Mouse (Mus musculus) neutrophil, adult 5-6 weeks (primary cell): ENCODE results near the gene Tspan12. TPM values are rescaled to one million over a fixed set of nuclear protein-coding genes. Genes with fewer than 3 reads are reported as not detected.
"Not testable (repeated sequence)": the region's sequence is repeated elsewhere in the genome, so short reads cannot be mapped to it uniquely, and the experiment has no call there.

Source experiments
- ATAC-seq: fragments of 151-379, 151-347 bp; 2 replicates; pipeline ENCODE4 v1.8.0; 2017; ENCODE audit warnings: mild to moderate bottlenecking, moderate TSS enrichment; ENCODE audit not compliant: insufficient number of reproducible peaks, poor library complexity, low FRiP score, severe bottlenecking; ENCODE audit errors: extremely low read depth
- total RNA-seq: library from RNA; stranded (forward); fragments of 200-1000 nt; gene quantifications from 2 replicates; pipeline ENCODE4 v1.2.3, GENCODE M21; 2017

The Tspan12 gene
- total RNA-seq: not detected in 2 replicates

DNA sequence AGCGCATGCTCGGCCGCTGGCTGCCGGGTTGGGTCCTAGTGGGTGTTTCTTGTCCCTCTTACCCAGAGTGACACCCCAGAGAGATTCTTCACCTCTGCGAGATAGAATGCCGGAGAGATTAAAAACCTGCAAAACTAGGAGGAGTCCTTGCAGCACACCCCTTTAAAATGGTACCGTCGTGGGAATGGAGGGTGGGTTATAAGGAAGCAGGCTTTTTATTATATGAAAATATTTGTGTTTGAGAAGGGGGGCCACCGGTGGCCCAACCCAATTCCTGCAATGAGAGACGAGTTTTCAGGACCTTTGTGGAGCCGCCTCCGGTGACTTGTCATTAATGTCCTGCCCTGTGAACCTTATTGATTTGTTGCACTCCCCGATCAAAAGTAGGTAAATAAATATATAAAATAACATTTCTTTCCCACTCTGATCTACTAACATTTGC lies at the start of gene Tspan12:
Gene Tspan12, minus strand, starts transcription at position 172 of the 442 bp plus-strand sequence.
- no peak for ATAC-seq

DNA sequence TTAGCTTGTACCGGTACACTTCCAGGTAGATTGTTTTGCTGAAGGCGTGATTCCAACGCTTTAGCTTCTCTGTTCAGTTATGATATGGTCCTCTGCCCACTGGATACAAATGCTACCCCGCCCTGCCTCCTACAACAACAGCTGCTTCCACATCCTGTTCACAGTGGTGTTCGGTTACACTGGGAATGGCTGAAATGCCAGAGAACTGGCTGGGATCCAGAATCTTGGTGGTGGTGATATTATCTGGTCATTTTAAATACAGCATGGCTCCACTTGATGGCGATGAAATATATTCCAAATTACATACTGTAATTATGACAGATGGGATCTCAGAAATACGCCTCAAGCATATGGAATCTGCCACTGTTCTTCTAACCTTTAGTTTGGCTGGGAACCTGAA lies 42.1 kb upstream of the Tspan12 start:
- ATAC-seq: no peak

DNA sequence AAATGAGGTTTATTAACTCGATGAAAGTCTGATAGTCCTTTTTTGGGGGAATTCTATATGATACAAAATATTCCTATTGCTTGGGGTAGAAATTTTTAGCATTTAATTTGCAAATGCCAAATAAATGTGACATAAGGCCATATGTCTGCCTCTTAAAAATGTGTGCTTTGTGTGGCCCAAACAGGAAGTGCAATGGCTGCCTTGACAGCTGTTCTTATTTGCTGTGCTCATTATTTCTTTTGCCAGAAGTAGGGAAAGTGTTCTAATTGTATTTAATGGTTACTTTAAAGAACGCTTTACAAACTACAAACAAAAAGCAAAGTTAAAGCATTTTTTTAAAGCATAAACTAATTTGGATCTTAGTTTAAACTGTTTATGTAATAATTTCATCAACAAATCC lies 36.8 kb upstream of the Tspan12 start:
- no peak for ATAC-seq

GRCm38 (mm10) chr6:21887971-21888370 lies 35.7 kb upstream of the Tspan12 start:
- not testable (repeated sequence) for ATAC-seq

GRCm38 (mm10) chr6:21879496-21879895 lies 27.2 kb upstream of the Tspan12 start:
- ATAC-seq: no peak

- no peak for ATAC-seq
Observed at GRCm38 (mm10) chr6:21867310-21867709, 15.0 kb upstream of the Tspan12 start.

- ATAC-seq: no peak
Observed at GRCm38 (mm10) chr6:21864179-21864578, 11.9 kb upstream of the Tspan12 start.

GRCm38 (mm10) chr6:21863561-21863960 lies 11.2 kb upstream of the Tspan12 start:
- ATAC-seq: no peak

GRCm38 (mm10) chr6:21861316-21861715 lies 9.0 kb upstream of the Tspan12 start:
- no peak for ATAC-seq

- ATAC-seq: no peak
Observed at GRCm38 (mm10) chr6:21857843-21858242, 5.5 kb upstream of the Tspan12 start.

DNA sequence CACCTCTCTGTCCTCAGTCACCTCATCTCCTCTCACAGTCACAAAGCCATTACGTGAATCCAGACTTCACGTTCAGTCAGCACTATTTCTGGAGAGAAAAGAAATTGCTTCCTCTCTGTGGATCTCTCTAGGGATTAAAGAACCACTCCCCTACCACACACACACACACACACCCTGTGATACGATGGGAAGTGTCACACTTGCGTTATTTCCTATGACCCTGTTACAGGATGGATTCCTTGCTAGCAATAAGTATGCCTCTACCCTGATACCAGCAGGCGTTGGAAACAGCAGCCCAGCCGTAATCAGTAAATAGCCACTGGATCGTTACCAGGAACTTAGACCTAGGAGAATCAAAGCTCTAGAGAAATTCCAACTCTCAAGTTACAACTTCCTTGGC lies 3.6 kb upstream of the Tspan12 start:
- no peak for ATAC-seq

- ATAC-seq: no peak
Observed at GRCm38 (mm10) chr6:21853342-21853741, 1.0 kb upstream of the Tspan12 start.

- ATAC-seq: no peak
Observed at GRCm38 (mm10) chr6:21851596-21852343, 545 bp downstream of the Tspan12 start.

GRCm38 (mm10) chr6:21851346-21851595 lies 1.0 kb downstream of the Tspan12 start:
- no peak for ATAC-seq

GRCm38 (mm10) chr6:21850526-21851345 lies 1.6 kb downstream of the Tspan12 start:
- no peak for ATAC-seq

GRCm38 (mm10) chr6:21848808-21849207 lies 3.5 kb downstream of the Tspan12 start:
- ATAC-seq: no peak

- ATAC-seq: no peak
Observed at GRCm38 (mm10) chr6:21839976-21840775, 12.1 kb downstream of the Tspan12 start.

DNA sequence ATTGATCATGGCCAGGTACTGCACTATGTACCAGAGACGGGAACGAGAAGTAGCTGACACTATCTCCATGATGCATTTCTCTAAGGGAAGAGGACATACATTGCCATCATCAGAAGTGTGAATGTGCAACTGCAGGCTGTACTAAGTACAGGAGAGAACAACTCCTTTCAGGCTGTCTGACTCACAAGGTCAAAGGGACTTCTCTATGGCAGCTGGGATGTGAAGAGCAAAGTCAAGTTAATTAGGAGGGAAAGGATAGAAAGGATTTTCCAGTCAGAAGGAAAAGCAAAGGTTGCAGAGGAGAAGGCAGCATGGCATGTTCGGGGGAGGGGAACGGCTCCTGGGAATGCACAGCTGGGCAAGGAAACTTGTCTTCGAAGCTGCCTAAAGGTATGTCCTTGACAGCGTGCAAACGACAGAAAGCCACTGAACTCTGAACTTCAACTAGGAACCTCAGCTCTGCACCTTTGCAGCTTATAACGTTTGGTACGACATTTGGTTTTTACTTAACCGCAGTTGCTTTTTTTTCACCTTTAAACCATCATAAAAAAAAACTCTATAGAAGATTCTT lies 13.0 kb downstream of the Tspan12 start:
- ATAC-seq: no peak

- ATAC-seq: no peak
Observed at GRCm38 (mm10) chr6:21833531-21833930, 18.8 kb downstream of the Tspan12 start.
